Mouse (Mus musculus): Measurements from ENCODE around the gene Dad1. TPM values are rescaled to one million over a fixed set of nuclear protein-coding genes. Genes with fewer than 3 reads are reported as not detected.

The Dad1 gene
- total RNA-seq (2023), result 10 to 100 TPM; 56.7 to 63.9 TPM

DNA sequence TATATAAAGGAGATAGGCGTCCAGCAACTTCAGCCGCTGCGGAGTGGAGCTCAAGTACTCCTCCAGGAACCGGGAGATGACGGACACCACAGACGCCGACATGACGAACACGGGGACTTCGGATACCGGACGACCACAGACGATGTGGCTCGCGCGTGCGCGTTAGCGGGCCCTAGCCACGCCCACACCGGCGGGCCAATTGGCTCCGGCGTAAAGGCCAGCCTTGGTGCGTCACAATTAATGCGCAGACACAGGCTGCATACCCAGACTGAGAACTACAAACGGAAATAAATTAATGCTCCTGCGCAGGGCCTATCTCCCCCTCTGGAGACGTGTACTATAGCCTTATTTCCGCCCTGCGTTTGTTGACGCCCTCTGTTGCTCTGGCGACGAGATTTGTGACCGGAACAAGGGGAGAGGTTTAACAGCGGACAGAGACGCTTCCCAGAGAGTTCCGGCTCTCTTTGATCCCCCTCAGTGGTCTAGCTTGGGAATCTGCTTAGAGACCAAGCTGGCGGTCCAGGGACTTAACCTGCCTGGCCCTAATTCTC lies at the start of gene Dad1, which contains the start of gene Abhd4:
Gene Dad1 (minus strand): TSS at position 364 of the 551 bp plus-strand sequence.
Gene Abhd4 (plus strand): TSS at position 448 of the 551 bp plus-strand sequence.

GRCm38 (mm10) chr14:54284839-54285238 lies 30.9 kb upstream of the Dad1 start, which contains the start of gene Olfr49:
Gene Olfr49, minus strand, starts transcription at chr14:54284939.

Other genes with a start within 250 kb of the Dad1 start
- 10 to 100 TPM; 17.9 to 21.2 TPM for gene Abhd4, start 84 bp upstream of the Dad1 start, total RNA-seq (2023)
- not detected for gene Olfr49, start 30.8 kb upstream of the Dad1 start, total RNA-seq (2023)
- 10 to 100 TPM; 38.2 to 51.7 TPM for gene Oxa1l, start 106.7 kb upstream of the Dad1 start, total RNA-seq (2023)
- gene Slc7a7, start 163.7 kb upstream of the Dad1 start, total RNA-seq (2023), result 10 to 100 TPM; 18.2 to 18.9 TPM
- 10 to 100 TPM; 24.7 to 27.8 TPM for gene Mrpl52, start 172.8 kb upstream of the Dad1 start, total RNA-seq (2023)
- 1 to 10 TPM in 1 of 2 experiments, under 1 TPM in 1; 0.37 to 1.3 TPM for gene Mmp14, start 177.5 kb upstream of the Dad1 start, total RNA-seq (2023)
- gene Lrp10, start 210.0 kb upstream of the Dad1 start, total RNA-seq (2023), result 10 to 100 TPM; 85.2 to 89.5 TPM
- gene Rem2, start 222.0 kb upstream of the Dad1 start, total RNA-seq (2023), result not detected

Data from neutrophil, adult 59 days (primary cell).